Comparison of ENCODE assay signal across 8 mouse cellular contexts in genomic region chr12:110484824-110485584, GRCm38 (mm10). TPM values are rescaled to one million over a fixed set of nuclear protein-coding genes. Genes with fewer than 3 reads are reported as not detected.
A peak's percentile ranks its signal among the peaks of the same experiment; 100 is the strongest.
DNase-seq lines count a peak whose midpoint lies in the region; ATAC-seq and TF ChIP-seq lines count a peak whose summit lies in the region.

No protein-coding gene starts in this region.

- peak overlapping the region; percentile 83 for H3K4me2 ChIP-seq in kidney, postnatal 0 days (ENCODE audit: low read length)
- H3K4me2 ChIP-seq in forebrain, embryonic 16.5 days (ENCODE audit: low read length) = peak overlapping the region; percentile 83
- peak overlapping the region; percentile 84 for H3K4me2 ChIP-seq in liver, embryonic 15.5 days

- H3K36me3 ChIP-seq in kidney, postnatal 0 days (ENCODE audit: insufficient read depth, low read length) = no peaks in the 10 kb centered on the region
- H3K36me3 ChIP-seq in forebrain, embryonic 16.5 days (ENCODE audit: control insufficient read depth, insufficient read depth) = no peaks in the 10 kb centered on the region
- peaks cover 2% of the 10 kb centered on the region; the same call in 1 of the 2 replicates for H3K36me3 ChIP-seq in liver, embryonic 15.5 days (replicated peaks)

- no peak for DNase-seq in kidney, postnatal 0 days (ENCODE audit: low spot score)
- no peak for DNase-seq in kidney, postnatal 10 days
- no peak for DNase-seq in MN1 (ENCODE audit: low spot score)
- no peak for DNase-seq in frontal cortex, postnatal 25 days (ENCODE audit: low spot score in 2 of 2)
- DNase-seq in kidney, adult 18-20 months = no peak

- TF ChIP-seq CTCF in kidney, postnatal 0 days (IDR thresholded peaks at IDR 0.05; ENCODE audit: low read depth) = no peak

- peaks cover 26% of the 10 kb centered on the region for H3K4me1 ChIP-seq in kidney, postnatal 0 days (replicated peaks; ENCODE audit: insufficient read depth, low read length)
- H3K4me1 ChIP-seq in forebrain, embryonic 16.5 days (replicated peaks; ENCODE audit: control insufficient read depth, insufficient read depth, low read length) = peaks cover 27% of the 10 kb centered on the region
- peaks cover 58% of the 10 kb centered on the region for H3K4me1 ChIP-seq in liver, embryonic 15.5 days (replicated peaks)

- H3K9me3 ChIP-seq in kidney, postnatal 0 days (replicated peaks; ENCODE audit: low read length) = no peaks in the 10 kb centered on the region
- no peaks in the 10 kb centered on the region for H3K9me3 ChIP-seq in forebrain, embryonic 16.5 days (ENCODE audit: control insufficient read depth, low read length)
- no peaks in the 10 kb centered on the region for H3K9me3 ChIP-seq in liver, embryonic 15.5 days (replicated peaks)

- WGBS in kidney, postnatal 0 days = 1% methylated on average over 17 of the region's 17 CpGs
- WGBS in forebrain, embryonic 16.5 days = 2% methylated on average over 17 of the region's 17 CpGs
- 1% methylated on average over 17 of the region's 17 CpGs for WGBS in liver, embryonic 15.5 days (ENCODE audit: insufficient replicate concordance)

- no peaks in the 10 kb centered on the region for H3K27me3 ChIP-seq in kidney, postnatal 0 days (ENCODE audit: insufficient read depth, low read length)
- H3K27me3 ChIP-seq in forebrain, embryonic 16.5 days (replicated peaks; ENCODE audit: control insufficient read depth, insufficient read depth, low read length) = no peaks in the 10 kb centered on the region
- no peaks in the 10 kb centered on the region for H3K27me3 ChIP-seq in liver, embryonic 15.5 days

- peak overlapping the region; percentile 49 for H3K4me3 ChIP-seq in kidney, postnatal 0 days (replicated peaks; ENCODE audit: low read depth, low read length)
- peak overlapping the region; percentile 75 for H3K4me3 ChIP-seq in forebrain, embryonic 16.5 days (replicated peaks; ENCODE audit: low read length)
- peak overlapping the region; percentile 70 for H3K4me3 ChIP-seq in liver, embryonic 15.5 days (replicated peaks)

- peak overlapping the region; percentile 99 for H3K27ac ChIP-seq in kidney, postnatal 0 days
- peak overlapping the region; percentile 97 for H3K27ac ChIP-seq in forebrain, embryonic 16.5 days (ENCODE audit: low read length)
- peak overlapping the region; percentile 97 for H3K27ac ChIP-seq in liver, embryonic 15.5 days (replicated peaks)

- ATAC-seq in kidney, postnatal 0 days (replicated peaks; ENCODE audit: low FRiP score, low read depth) = 0 out of 2 replicates have a peak, but pooled peaks have one; percentile 14
- ATAC-seq in activated CD4-positive, CD25-positive, alpha-beta regulatory T cell, adult 4 months = peak; percentile 5
- peak; percentile 44 for ATAC-seq in forebrain, embryonic 16.5 days
- peak; percentile 68 for ATAC-seq in liver, embryonic 15.5 days (ENCODE audit: insufficient read depth)

- H3K9ac ChIP-seq in kidney, postnatal 0 days (ENCODE audit: low read depth, low read length) = peak overlapping the region; percentile 68
- H3K9ac ChIP-seq in forebrain, embryonic 16.5 days (replicated peaks; ENCODE audit: low read depth, low read length) = peak overlapping the region; percentile 73
- H3K9ac ChIP-seq in liver, embryonic 15.5 days = peak overlapping the region; percentile 73

RNA-seq across cellular contexts. Expression of gene Ppp2r5c, which starts 38.1 kb away (rescaled TPM):
- 126 and 133 TPM in 2 replicates for polyA plus RNA-seq in kidney, postnatal 0 days (2015; fragmentation: Nextera tagmentation; extraction: Ambion mirVana)
- 100 to 1,000 TPM; 583 to 590 TPM for polyA plus RNA-seq in activated CD4-positive, CD25-positive, alpha-beta regulatory T cell, adult 4 months (2017; shearing (Covaris generic))
- polyA plus RNA-seq in forebrain, embryonic 16.5 days (2015; fragmentation: Nextera tagmentation; extraction: Ambion mirVana) = 139 and 145 TPM in 2 replicates
- polyA plus RNA-seq in liver, embryonic 15.5 days (2015; fragmentation: Nextera tagmentation; extraction: Ambion mirVana) = 64.2 and 66.0 TPM in 2 replicates

Comparison
In these comparisons a context has a peak if more than half of its experiments do, and no peak if none do; other contexts are left out.
1. ATAC-seq: peak in every context shown above with its lines; median percentile 68 in liver, embryonic 15.5 days; 44 in forebrain, embryonic 16.5 days; 14 in kidney, postnatal 0 days; 5 in activated CD4-positive, CD25-positive, alpha-beta regulatory T cell, adult 4 months.